Comparison of ENCODE assay signal across 25 mouse cellular contexts in genomic region chr2:70932965-70933364, GRCm38 (mm10).
A peak's percentile ranks its signal among the peaks of the same experiment; 100 is the strongest.
DNase-seq lines count a peak whose midpoint lies in the region; ATAC-seq and TF ChIP-seq lines count a peak whose summit lies in the region.
"Had no signal": no experiment of that assay in that cellular context is flagged by ENCODE, and none has a peak within 500 bp of the region (broad histone marks: within the 10 kb centered on the region; RNA-seq: fewer than 3 reads in every experiment).

No protein-coding gene starts in this region.

- peak in 1 of 2 experiments; percentile 84 for DNase-seq in spleen, adult 2 months (ENCODE audit: low read depth in 1 of 2, low spot score in 2 of 2)
- DNase-seq in spleen, adult 18-20 months = no peak
- peak; percentile 83 for DNase-seq in CH12.LX (ENCODE audit: extremely low read depth)
- DNase-seq in splenic B cell, adult 2 months (ENCODE audit: low read depth, low spot score) = peak; percentile 90
- peak; percentile 41 to 54 for DNase-seq in thymus, postnatal 36 days
- no peak for DNase-seq in stomach, postnatal 0 days (ENCODE audit: low spot score)
- no peak for DNase-seq in frontal cortex, postnatal 25 days (ENCODE audit: low spot score in 2 of 2)
- no peak for DNase-seq in layer of hippocampus, adult 9-11 months
- DNase-seq: cerebellum, adult 2 months; cerebellum, postnatal 25 days; kidney, adult 11 months; liver, embryonic 13.5 days; lung, embryonic 14.5 days; retina, postnatal 1 day; right cerebral cortex, postnatal 25 days had no signal

- 26% methylated on average over 4 of the region's 4 CpGs for WGBS in spleen, adult 2 months
- 67% methylated on average over 4 of the region's 4 CpGs for WGBS in stomach, postnatal 0 days

- no peak overlapping the region for H3K9ac ChIP-seq in CH12.LX (ENCODE audit: insufficient read depth, low read depth)
- H3K9ac ChIP-seq in stomach, postnatal 0 days (ENCODE audit: low read length) = no peak overlapping the region
- H3K9ac ChIP-seq: embryonic facial prominence, embryonic 12.5 days; forebrain, embryonic 13.5 days; liver, embryonic 13.5 days; lung, embryonic 14.5 days; midbrain, embryonic 12.5 days; neural tube, embryonic 12.5 days had no signal

- no peaks in the 10 kb centered on the region for H3K9me3 ChIP-seq in CH12.LX (replicated peaks; ENCODE audit: low read length)
- no peaks in the 10 kb centered on the region for H3K9me3 ChIP-seq in stomach, postnatal 0 days (ENCODE audit: control insufficient read depth, low read length)
- H3K9me3 ChIP-seq: embryonic facial prominence, embryonic 12.5 days; forebrain, embryonic 13.5 days; hindbrain, embryonic 10.5 days; liver, embryonic 13.5 days; midbrain, embryonic 12.5 days; neural tube, embryonic 12.5 days had no signal

- H3K4me1 ChIP-seq in spleen, adult 2 months (ENCODE audit: control insufficient read depth, insufficient read depth, insufficient read length) = peaks cover 15% of the 10 kb centered on the region; the same call in 1 of the 2 replicates
- H3K4me1 ChIP-seq in CH12.LX (ENCODE audit: control insufficient read depth in 1 of 2, insufficient read depth in 2 of 2) = peaks cover 20 to 44% of the 10 kb centered on the region in 2 experiments
- no peaks in the 10 kb centered on the region for H3K4me1 ChIP-seq in stomach, postnatal 0 days (replicated peaks; ENCODE audit: control insufficient read depth, insufficient read depth)
- H3K4me1 ChIP-seq: embryonic facial prominence, embryonic 12.5 days; forebrain, embryonic 13.5 days; hindbrain, embryonic 10.5 days; liver, embryonic 13.5 days; midbrain, embryonic 12.5 days; neural tube, embryonic 12.5 days had no signal

- no peak for TF ChIP-seq RAD21 in CH12.LX (IDR thresholded peaks at IDR 0.05; ENCODE audit: low read depth, low read length)

- peak; percentile 85 for TF ChIP-seq EP300 in CH12.LX (IDR thresholded peaks at IDR 0.05; ENCODE audit: low read length)
- TF ChIP-seq EP300 in stomach, postnatal 0 days (optimal IDR thresholded peaks at IDR 0.05) = no peak

- no peak overlapping the region for H3K4me3 ChIP-seq in spleen, adult 2 months (ENCODE audit: extremely low read depth, insufficient read depth, insufficient read length)
- H3K4me3 ChIP-seq in CH12.LX (replicated peaks in 1 of 3; ENCODE audit: low read depth in 2 of 3, low read length in 2 of 3, poor library complexity in 1 of 3) = no peak overlapping the region
- no peak overlapping the region for H3K4me3 ChIP-seq in stomach, postnatal 0 days (ENCODE audit: low read depth, low read length)
- H3K4me3 ChIP-seq: embryonic facial prominence, embryonic 12.5 days; erythroblast, embryonic 14.5 days; forebrain, embryonic 13.5 days; hindbrain, embryonic 10.5 days; liver, embryonic 13.5 days; midbrain, embryonic 12.5 days; neural tube, embryonic 12.5 days had no signal

- TF ChIP-seq POLR2A in spleen, adult 2 months (IDR thresholded peaks at IDR 0.05; ENCODE audit: low read depth, low read length) = no peak
- no peak for TF ChIP-seq POLR2A in CH12.LX (IDR thresholded peaks at IDR 0.05; ENCODE audit: low read depth, low read length)

- TF ChIP-seq CTCF in spleen, adult 2 months (IDR thresholded peaks at IDR 0.05; ENCODE audit: extremely low read depth, insufficient read depth, insufficient read length, insufficient replicate concordance) = no peak
- no peak for TF ChIP-seq CTCF in CH12.LX (conservative IDR thresholded peaks at IDR 0.05 in 1 of 2, IDR thresholded peaks at IDR 0.05 in 1 of 2; ENCODE audit: low read depth in 2 of 2, low read length in 2 of 2)
- no peak for TF ChIP-seq CTCF in stomach, postnatal 0 days (IDR thresholded peaks at IDR 0.05; ENCODE audit: low read depth)

- in situ Hi-C loops in CH12.LX (cut with MboI; ENCODE audit: low pct_ligation_motif_present, low pct_unique_long_range_greater_than_20kb, low sequenced_read_pairs) = no loop called here

- no peaks in the 10 kb centered on the region for H3K27me3 ChIP-seq in spleen, adult 2 months (ENCODE audit: control insufficient read depth, insufficient read depth, low read length)
- H3K27me3 ChIP-seq in CH12.LX (replicated peaks) = no peaks in the 10 kb centered on the region
- no peaks in the 10 kb centered on the region for H3K27me3 ChIP-seq in splenic B cell, adult 2 months (ENCODE audit: control insufficient read depth, insufficient read depth, low read length, poor library complexity, severe bottlenecking)
- H3K27me3 ChIP-seq in stomach, postnatal 0 days (ENCODE audit: control insufficient read depth, insufficient read depth, low read length) = no peaks in the 10 kb centered on the region
- H3K27me3 ChIP-seq: embryonic facial prominence, embryonic 12.5 days; forebrain, embryonic 13.5 days; midbrain, embryonic 12.5 days; neural tube, embryonic 12.5 days had no signal

- ATAC-seq in stomach, postnatal 0 days (ENCODE audit: low FRiP score, low TSS enrichment) = no peak
- ATAC-seq: activated CD4-positive, CD25-positive, alpha-beta regulatory T cell, adult 4 months; forebrain, embryonic 13.5 days; hindbrain, postnatal 0 days had no signal

- H3K79me2 ChIP-seq in CH12.LX (replicated peaks; ENCODE audit: control insufficient read depth, extremely low read depth, insufficient read depth, poor library complexity, severe bottlenecking) = no peaks in the 10 kb centered on the region

- dilution Hi-C loops in CH12.LX (cut with MboI; ENCODE audit: extremely low pct_ligation_motif_present, extremely low pct_unique_long_range_greater_than_20kb, low sequenced_read_pairs) = no loop called here

- 0 out of 2 replicates have a peak overlapping the region, but pooled peaks have one; percentile 44 for H3K27ac ChIP-seq in spleen, adult 2 months (ENCODE audit: insufficient read depth, low read length)
- no peak overlapping the region for H3K27ac ChIP-seq in CH12.LX (ENCODE audit: insufficient read depth, low read depth)
- H3K27ac ChIP-seq in stomach, postnatal 0 days (replicated peaks) = no peak overlapping the region
- H3K27ac ChIP-seq: embryonic facial prominence, embryonic 12.5 days; forebrain, embryonic 13.5 days; hindbrain, embryonic 10.5 days; hindbrain, postnatal 0 days; kidney, postnatal 0 days; liver, embryonic 13.5 days; midbrain, embryonic 12.5 days; neural tube, embryonic 12.5 days had no signal

- H3K4me2 ChIP-seq in CH12.LX (ENCODE audit: insufficient read depth, low read depth, poor library complexity, severe bottlenecking) = peak overlapping the region; percentile 3; the same call in 1 of the 2 replicates
- H3K4me2 ChIP-seq in stomach, postnatal 0 days (replicated peaks; ENCODE audit: low read depth) = no peak overlapping the region
- H3K4me2 ChIP-seq: embryonic facial prominence, embryonic 12.5 days; forebrain, embryonic 13.5 days; heart, embryonic 11.5 days; liver, embryonic 13.5 days; lung, embryonic 14.5 days; midbrain, embryonic 12.5 days; neural tube, embryonic 12.5 days had no signal

- H3K36me3 ChIP-seq in spleen, adult 2 months (ENCODE audit: control insufficient read depth, insufficient read depth, low read length) = no peaks in the 10 kb centered on the region
- no peaks in the 10 kb centered on the region for H3K36me3 ChIP-seq in CH12.LX (replicated peaks in 1 of 2; ENCODE audit: control insufficient read depth in 1 of 2, insufficient read depth in 1 of 2, low read length in 1 of 2)
- no peaks in the 10 kb centered on the region for H3K36me3 ChIP-seq in splenic B cell, adult 2 months (ENCODE audit: control insufficient read depth, insufficient read depth, low read length, poor library complexity, severe bottlenecking)
- H3K36me3 ChIP-seq in stomach, postnatal 0 days (ENCODE audit: control insufficient read depth, insufficient read depth, low read length) = no peaks in the 10 kb centered on the region
- H3K36me3 ChIP-seq: embryonic facial prominence, embryonic 12.5 days; hindbrain, embryonic 10.5 days; liver, embryonic 13.5 days; midbrain, embryonic 12.5 days; neural tube, embryonic 12.5 days had no signal

TF ChIP-seq in CH12.LX, 34 proteins besides CTCF, POLR2A, EP300 and RAD21:
- TF ChIP-seq POLR2AphosphoS2 (IDR thresholded peaks at IDR 0.05; ENCODE audit: low read depth, low read length) (no peak), MAZ (IDR thresholded peaks at IDR 0.05; ENCODE audit: low read depth, low read length) (no peak), KAT2A (IDR thresholded peaks at IDR 0.05; ENCODE audit: insufficient replicate concordance, low read length) (no peak), TBP (conservative IDR thresholded peaks at IDR 0.05; ENCODE audit: low read depth, low read length) (no peak), BHLHE40 (IDR thresholded peaks at IDR 0.05; ENCODE audit: low read depth, low read length) (peak; percentile 49), E2F4 (IDR thresholded peaks at IDR 0.05; ENCODE audit: insufficient replicate concordance, low read depth, low read length) (no peak), ZMIZ1 (IDR thresholded peaks at IDR 0.05; ENCODE audit: low read depth, low read length) (no peak), IRF4 (IDR thresholded peaks at IDR 0.05; ENCODE audit: low read depth, low read length) (no peak), MXI1 (IDR thresholded peaks at IDR 0.05; ENCODE audit: low read depth, low read length) (no peak), MEF2A (IDR thresholded peaks at IDR 0.05; ENCODE audit: borderline replicate concordance, low read depth, low read length) (peak; percentile 75), PAX5 (IDR thresholded peaks at IDR 0.05; ENCODE audit: low read length) (no peak), ETS1 (conservative IDR thresholded peaks at IDR 0.05; ENCODE audit: low read depth, low read length) (peak; percentile 81), TCF12 (IDR thresholded peaks at IDR 0.05; ENCODE audit: low read depth, low read length) (peak; percentile 66; the same call in 1 of the 2 replicates), NELFE (IDR thresholded peaks at IDR 0.05; ENCODE audit: low read depth, low read length) (no peak), JUN (IDR thresholded peaks at IDR 0.05; ENCODE audit: insufficient read depth, low read depth, low read length) (peak; percentile 77), JUND (conservative IDR thresholded peaks at IDR 0.05; ENCODE audit: low read depth, low read length) (peak; percentile 67; the same call in 1 of the 2 replicates)

Comparison
In these comparisons a context has a peak if more than half of its experiments do, and no peak if none do; other contexts are left out.
1. DNase-seq: peak in CH12.LX (single experiment), splenic B cell, adult 2 months (single experiment) and thymus, postnatal 36 days (2 of 2); none in spleen, adult 18-20 months (0 of 2), stomach, postnatal 0 days (single experiment), frontal cortex, postnatal 25 days (0 of 2) and layer of hippocampus, adult 9-11 months (single experiment).